Comparison of ENCODE assay signal across 28 mouse cellular contexts in the genomic region with DNA sequence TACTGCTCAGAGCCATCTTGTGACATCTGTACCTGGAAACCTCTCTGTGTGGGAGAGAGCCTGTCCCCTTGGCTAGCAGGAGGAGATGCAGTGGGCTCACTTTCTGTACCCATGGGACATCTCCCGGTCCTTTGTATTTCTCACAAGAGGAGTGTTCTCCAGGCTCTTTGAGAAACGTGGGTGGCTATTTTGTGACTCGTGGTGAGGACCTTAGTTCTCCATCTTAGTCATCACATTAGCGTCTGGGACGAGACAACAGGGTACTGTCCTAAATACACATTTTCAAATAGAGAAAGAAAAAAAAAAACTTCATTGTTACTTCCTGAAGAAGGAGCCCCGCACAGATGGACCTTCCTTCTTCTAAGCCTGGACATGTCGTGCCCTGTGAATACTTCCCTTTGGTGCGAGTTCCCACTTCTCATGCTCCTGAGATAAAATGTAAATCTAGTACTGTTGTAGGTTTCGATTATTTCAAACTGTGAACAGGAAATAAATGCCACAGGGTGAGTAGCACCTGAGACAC.
DNase-seq lines count a peak whose midpoint lies in the region; ATAC-seq lines count a peak whose summit lies in the region.
"Had no signal": no experiment of that assay in that cellular context is flagged by ENCODE, and none has a peak within 500 bp of the region (broad histone marks: within the 10 kb centered on the region; RNA-seq: fewer than 3 reads in every experiment).

No protein-coding gene starts in this region.

- H3K4me1 ChIP-seq in liver, embryonic 12.5 days, result peaks cover 49% of the 10 kb centered on the region
- peaks cover 9% of the 10 kb centered on the region for H3K4me1 ChIP-seq in liver, embryonic 11.5 days (replicated peaks; ENCODE audit: control insufficient read depth, insufficient read depth, low read length)
- no peaks in the 10 kb centered on the region for H3K4me1 ChIP-seq in forebrain, embryonic 15.5 days
- H3K4me1 ChIP-seq: hindbrain, embryonic 12.5 days; limb, embryonic 10.5 days; limb, embryonic 15.5 days; midbrain, embryonic 12.5 days; neural tube, embryonic 15.5 days; stomach, embryonic 15.5 days had no signal

- H3K27me3 ChIP-seq in liver, embryonic 12.5 days (replicated peaks), result peaks cover 15% of the 10 kb centered on the region
- H3K27me3 ChIP-seq in liver, embryonic 11.5 days (replicated peaks; ENCODE audit: control insufficient read depth, insufficient read depth, low read length), result no peaks in the 10 kb centered on the region; the same call in 1 of the 2 replicates
- H3K27me3 ChIP-seq in forebrain, embryonic 15.5 days, result no peaks in the 10 kb centered on the region
- H3K27me3 ChIP-seq: heart, embryonic 15.5 days; hindbrain, embryonic 12.5 days; limb, embryonic 15.5 days; midbrain, embryonic 12.5 days; neural tube, embryonic 15.5 days; Patski; stomach, embryonic 15.5 days had no signal

- H3K4me3 ChIP-seq in liver, embryonic 12.5 days, result no peak overlapping the region
- no peak overlapping the region for H3K4me3 ChIP-seq in liver, embryonic 11.5 days (ENCODE audit: low read depth, low read length)
- no peak overlapping the region for H3K4me3 ChIP-seq in forebrain, embryonic 15.5 days
- H3K4me3 ChIP-seq: erythroblast, embryonic 14.5 days; heart, embryonic 15.5 days; hindbrain, embryonic 12.5 days; limb, embryonic 10.5 days; limb, embryonic 15.5 days; midbrain, embryonic 12.5 days; neural tube, embryonic 15.5 days; stomach, embryonic 15.5 days had no signal

- H3K9me3 ChIP-seq in liver, embryonic 12.5 days (replicated peaks), result no peaks in the 10 kb centered on the region
- H3K9me3 ChIP-seq in liver, embryonic 11.5 days (ENCODE audit: control insufficient read depth, low read length), result no peaks in the 10 kb centered on the region
- H3K9me3 ChIP-seq in forebrain, embryonic 15.5 days, result no peaks in the 10 kb centered on the region
- H3K9me3 ChIP-seq: heart, embryonic 15.5 days; hindbrain, embryonic 12.5 days; limb, embryonic 10.5 days; limb, embryonic 15.5 days; midbrain, embryonic 12.5 days; neural tube, embryonic 15.5 days; stomach, embryonic 15.5 days had no signal

- H3K4me2 ChIP-seq in liver, embryonic 12.5 days, result no peak overlapping the region
- no peak overlapping the region for H3K4me2 ChIP-seq in liver, embryonic 11.5 days
- no peak overlapping the region for H3K4me2 ChIP-seq in forebrain, embryonic 15.5 days (replicated peaks)
- H3K4me2 ChIP-seq: heart, embryonic 15.5 days; hindbrain, embryonic 12.5 days; limb, embryonic 15.5 days; midbrain, embryonic 12.5 days; neural tube, embryonic 15.5 days; stomach, embryonic 15.5 days had no signal

- H3K9ac ChIP-seq in liver, embryonic 12.5 days, result peak overlapping the region; percentile 23; the same call in 1 of the 2 replicates
- H3K9ac ChIP-seq in liver, embryonic 11.5 days (ENCODE audit: low read depth, low read length), result no peak overlapping the region
- no peak overlapping the region for H3K9ac ChIP-seq in forebrain, embryonic 15.5 days (replicated peaks)
- H3K9ac ChIP-seq: forebrain, postnatal 0 days; heart, embryonic 15.5 days; hindbrain, embryonic 12.5 days; limb, embryonic 15.5 days; midbrain, embryonic 12.5 days; neural tube, embryonic 15.5 days; stomach, embryonic 15.5 days had no signal

- no peaks in the 10 kb centered on the region for H3K36me3 ChIP-seq in liver, embryonic 12.5 days
- H3K36me3 ChIP-seq in liver, embryonic 11.5 days (ENCODE audit: control insufficient read depth, insufficient read depth, low read length), result no peaks in the 10 kb centered on the region
- no peaks in the 10 kb centered on the region for H3K36me3 ChIP-seq in forebrain, embryonic 15.5 days
- H3K36me3 ChIP-seq: heart, embryonic 15.5 days; hindbrain, embryonic 12.5 days; limb, embryonic 10.5 days; limb, embryonic 15.5 days; midbrain, embryonic 12.5 days; neural tube, embryonic 15.5 days; stomach, embryonic 15.5 days had no signal

- DNase-seq in liver, embryonic 11.5 days (ENCODE audit: low spot score), result no peak
- DNase-seq in 3T3-L1 (ENCODE audit: low read depth, low spot score) (peak; percentile 71), MEL-GATA-1-ER (ENCODE audit: extremely low read depth, low read depth) (peak; percentile 18)
- DNase-seq in induced T-regulatory cell, adult 2 months (ENCODE audit: low read depth), result peak; percentile 23
- DNase-seq: adrenal gland, postnatal 36 days; cerebellum, adult 2 months; cerebellum, postnatal 14 days; forebrain, postnatal 0 days; gastrocnemius, postnatal 10 days; kidney, adult 9 months; layer of hippocampus, postnatal 36 days; retina, postnatal 1 day; right cerebral cortex, postnatal 14 days; thymus, postnatal 25 days had no signal

- no peak overlapping the region for H3K27ac ChIP-seq in liver, embryonic 12.5 days
- no peak overlapping the region for H3K27ac ChIP-seq in liver, embryonic 11.5 days (ENCODE audit: low read depth, low read length)
- no peak overlapping the region for H3K27ac ChIP-seq in forebrain, embryonic 15.5 days (replicated peaks)
- H3K27ac ChIP-seq: hindbrain, embryonic 12.5 days; limb, embryonic 10.5 days; limb, embryonic 15.5 days; midbrain, embryonic 12.5 days; neural tube, embryonic 15.5 days; stomach, embryonic 15.5 days had no signal

- 47% methylated on average over 9 of the region's 9 CpGs for WGBS in liver, embryonic 12.5 days (ENCODE audit: insufficient replicate concordance)
- 63% methylated on average over 9 of the region's 9 CpGs for WGBS in liver, embryonic 11.5 days
- 85% methylated on average over 9 of the region's 9 CpGs for WGBS in forebrain, embryonic 15.5 days

- ATAC-seq in liver, embryonic 12.5 days, result no peak
- no peak for ATAC-seq in liver, embryonic 11.5 days (replicated peaks; ENCODE audit: low FRiP score)
- no peak for ATAC-seq in forebrain, embryonic 15.5 days (replicated peaks)
- ATAC-seq in monocyte, adult 5-6 weeks (replicated peaks; ENCODE audit: insufficient number of reproducible peaks, low FRiP score, low TSS enrichment, poor library complexity, severe bottlenecking), result no peak
- ATAC-seq: CD4-positive, CD25-positive, alpha-beta regulatory T cell, adult 4 months; forebrain, postnatal 0 days; intestine, postnatal 0 days; Patski had no signal
